Mouse (Mus musculus): ENCODE measurements around the gene Il15ra.
A peak's percentile ranks its signal among the peaks of the same experiment; 100 is the strongest.

Il15ra gene

DNA sequence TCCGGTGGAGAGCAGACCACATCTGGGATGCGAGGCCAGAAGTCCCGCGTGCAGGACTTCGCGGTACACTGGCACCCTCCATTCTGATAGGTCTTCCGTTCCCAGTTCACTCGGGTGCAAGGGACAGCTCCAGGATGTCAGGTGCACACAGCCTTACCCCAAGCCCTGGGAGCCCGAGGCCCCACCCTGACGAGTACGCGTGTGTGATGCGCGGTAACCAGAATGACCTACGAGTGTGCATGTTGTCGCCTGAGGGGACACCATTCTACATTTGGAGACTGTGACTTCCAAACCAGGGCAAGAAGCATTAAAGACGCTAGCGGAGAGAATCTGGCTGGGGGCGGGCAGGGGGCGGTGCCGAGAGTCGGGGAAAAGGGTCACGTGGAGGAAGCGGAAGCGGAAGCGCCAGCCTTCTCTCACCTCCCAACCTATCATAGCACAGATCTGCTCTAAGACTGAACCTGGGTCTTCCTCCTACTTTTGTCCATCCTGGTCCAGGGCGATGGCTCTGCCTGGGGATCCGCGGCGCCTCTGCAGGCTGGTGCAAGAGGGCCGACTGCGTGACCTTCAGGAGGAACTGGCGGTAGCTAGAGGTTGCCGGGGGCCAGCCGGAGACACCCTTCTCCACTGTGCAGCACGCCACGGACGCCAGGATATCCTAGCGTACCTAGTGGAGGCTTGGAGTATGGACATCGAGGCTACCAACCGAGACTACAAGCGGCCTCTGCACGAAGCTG is 73.2 kb downstream of the Il15ra start:
- DNase-seq (ENCODE audit: low read depth) = peak; percentile 77

All from fibroblast of lung, adult 2 months (primary cell).